Mouse (Mus musculus): ENCODE results near the gene St3gal5. TPM values are rescaled to one million over a fixed set of nuclear protein-coding genes. Genes with fewer than 3 reads are reported as not detected.

Gene St3gal5
- polyA plus RNA-seq, 1 experiment, result 27.6 TPM

- no peaks in the 10 kb centered on the region for H3K79me3 ChIP-seq (ENCODE audit: low read depth)
- H3K36me3 ChIP-seq (ENCODE audit: control insufficient read depth, insufficient read depth), result peaks cover 8% of the 10 kb centered on the region
- TF ChIP-seq CTCF (IDR thresholded peaks at IDR 0.05; ENCODE audit: control insufficient read depth, insufficient read depth, insufficient read length) (no peak), USF1 (IDR thresholded peaks at IDR 0.05; ENCODE audit: low read depth) (no peak), MYOD1 (IDR thresholded peaks at IDR 0.05; ENCODE audit: control insufficient read depth, insufficient read length, low read depth) (no peak), CEBPB (IDR thresholded peaks at IDR 0.05; ENCODE audit: low read depth) (no peak), FOSL1 (IDR thresholded peaks at IDR 0.05; ENCODE audit: insufficient read depth, low read length, poor library complexity, severe bottlenecking) (no peak), MYOG (IDR thresholded peaks at IDR 0.05; ENCODE audit: control insufficient read depth, extremely low read depth, insufficient read length) (no peak), MAX (IDR thresholded peaks at IDR 0.05) (no peak)
- H3K27me3 ChIP-seq (ENCODE audit: control insufficient read depth, insufficient read depth, insufficient read length), result no peaks in the 10 kb centered on the region
- H3ac ChIP-seq (ENCODE audit: control insufficient read depth, insufficient read length, low read depth), result no peak overlapping the region
- H3K4me3 ChIP-seq (ENCODE audit: insufficient read depth, poor library complexity, severe bottlenecking), result no peak overlapping the region
- H3K79me2 ChIP-seq (ENCODE audit: control insufficient read depth, insufficient read depth), result no peaks in the 10 kb centered on the region
These were observed 43.8 kb downstream of the St3gal5 start for GRCm38 (mm10) chr6:72141191-72141590.

DNA sequence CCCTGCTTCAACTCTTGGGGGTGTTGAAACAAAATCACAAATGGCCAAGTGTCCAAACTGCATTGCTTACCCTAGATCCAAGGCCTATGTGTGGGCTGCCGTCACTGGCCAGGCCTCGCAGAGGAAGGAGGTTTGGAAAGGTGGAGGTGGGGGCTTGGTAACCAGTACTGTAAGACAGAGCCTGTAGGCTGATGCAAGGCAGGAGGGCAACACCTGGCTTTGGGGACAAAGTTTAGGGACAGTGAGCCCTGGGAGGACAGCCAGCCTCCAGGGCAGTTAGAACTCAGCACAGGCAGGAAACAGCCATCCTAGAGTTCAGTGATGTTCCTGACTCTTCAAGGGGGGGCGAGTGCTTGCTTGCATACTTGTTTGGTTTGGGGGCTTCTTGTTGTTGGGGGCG, 45.2 kb downstream of the St3gal5 start:
- Histone ChIP-seq H3K36me3 (ENCODE audit: control insufficient read depth, insufficient read depth) (peaks cover 13% of the 10 kb centered on the region), H3ac (ENCODE audit: control insufficient read depth, insufficient read length, low read depth) (no peak overlapping the region), H3K79me3 (ENCODE audit: low read depth) (no peaks in the 10 kb centered on the region), H3K79me2 (ENCODE audit: control insufficient read depth, insufficient read depth) (no peaks in the 10 kb centered on the region), H3K4me3 (ENCODE audit: insufficient read depth, poor library complexity, severe bottlenecking) (no peak overlapping the region), H3K27me3 (ENCODE audit: control insufficient read depth, insufficient read depth, insufficient read length) (no peaks in the 10 kb centered on the region)
- no peak for TF ChIP-seq FOSL1 (IDR thresholded peaks at IDR 0.05; ENCODE audit: insufficient read depth, low read length, poor library complexity, severe bottlenecking)
- no peak for TF ChIP-seq MYOG (IDR thresholded peaks at IDR 0.05; ENCODE audit: control insufficient read depth, extremely low read depth, insufficient read length)
- TF ChIP-seq CTCF (IDR thresholded peaks at IDR 0.05; ENCODE audit: control insufficient read depth, insufficient read depth, insufficient read length), result no peak
- no peak for TF ChIP-seq USF1 (IDR thresholded peaks at IDR 0.05; ENCODE audit: low read depth)
- no peak for TF ChIP-seq CEBPB (IDR thresholded peaks at IDR 0.05; ENCODE audit: low read depth)
- TF ChIP-seq MAX (IDR thresholded peaks at IDR 0.05), result no peak
- no peak for TF ChIP-seq MYOD1 (IDR thresholded peaks at IDR 0.05; ENCODE audit: control insufficient read depth, insufficient read length, low read depth)

DNA sequence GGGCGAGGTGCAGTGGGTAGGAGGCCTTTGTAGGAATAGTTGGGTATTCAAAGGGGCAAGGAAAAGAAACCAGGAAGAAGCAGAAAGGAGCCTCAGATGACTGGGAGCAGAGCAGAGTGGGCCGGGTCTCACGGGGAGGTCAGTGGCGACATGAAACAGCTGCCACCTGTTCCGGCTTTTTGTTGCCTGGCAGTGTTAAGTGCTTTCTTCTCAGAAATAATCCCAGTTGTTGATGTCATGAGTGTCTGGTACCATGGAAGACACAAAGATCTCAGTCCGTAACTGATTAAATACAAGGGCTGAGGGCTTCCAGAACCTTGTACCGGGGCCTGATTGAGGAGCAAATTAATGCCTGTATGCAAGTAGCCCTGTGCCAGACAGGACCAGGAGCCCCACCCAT, 47.0 kb downstream of the St3gal5 start:
- no peak overlapping the region for H3K4me3 ChIP-seq (ENCODE audit: insufficient read depth, poor library complexity, severe bottlenecking)
- H3K27me3 ChIP-seq (ENCODE audit: control insufficient read depth, insufficient read depth, insufficient read length), result no peaks in the 10 kb centered on the region
- H3K79me2 ChIP-seq (ENCODE audit: control insufficient read depth, insufficient read depth), result no peaks in the 10 kb centered on the region
- H3ac ChIP-seq (ENCODE audit: control insufficient read depth, insufficient read length, low read depth), result no peak overlapping the region
- peaks cover 18% of the 10 kb centered on the region for H3K36me3 ChIP-seq (ENCODE audit: control insufficient read depth, insufficient read depth)
- TF ChIP-seq USF1 (IDR thresholded peaks at IDR 0.05; ENCODE audit: low read depth) (no peak), MAX (IDR thresholded peaks at IDR 0.05) (no peak), CEBPB (IDR thresholded peaks at IDR 0.05; ENCODE audit: low read depth) (no peak), FOSL1 (IDR thresholded peaks at IDR 0.05; ENCODE audit: insufficient read depth, low read length, poor library complexity, severe bottlenecking) (no peak), MYOD1 (IDR thresholded peaks at IDR 0.05; ENCODE audit: control insufficient read depth, insufficient read length, low read depth) (no peak), CTCF (IDR thresholded peaks at IDR 0.05; ENCODE audit: control insufficient read depth, insufficient read depth, insufficient read length) (no peak), MYOG (IDR thresholded peaks at IDR 0.05; ENCODE audit: control insufficient read depth, extremely low read depth, insufficient read length) (no peak)
- no peaks in the 10 kb centered on the region for H3K79me3 ChIP-seq (ENCODE audit: low read depth)

- Histone ChIP-seq H3K27me3 (ENCODE audit: control insufficient read depth, insufficient read depth, insufficient read length) (no peaks in the 10 kb centered on the region), H3K79me2 (ENCODE audit: control insufficient read depth, insufficient read depth) (no peaks in the 10 kb centered on the region), H3K4me3 (ENCODE audit: insufficient read depth, poor library complexity, severe bottlenecking) (no peak overlapping the region), H3K79me3 (ENCODE audit: low read depth) (no peaks in the 10 kb centered on the region), H3K36me3 (ENCODE audit: control insufficient read depth, insufficient read depth) (peaks cover 24% of the 10 kb centered on the region), H3ac (ENCODE audit: control insufficient read depth, insufficient read length, low read depth) (no peak overlapping the region)
- TF ChIP-seq FOSL1 (IDR thresholded peaks at IDR 0.05; ENCODE audit: insufficient read depth, low read length, poor library complexity, severe bottlenecking), result no peak
- no peak for TF ChIP-seq CEBPB (IDR thresholded peaks at IDR 0.05; ENCODE audit: low read depth)
- TF ChIP-seq MAX (IDR thresholded peaks at IDR 0.05), result no peak
- TF ChIP-seq USF1 (IDR thresholded peaks at IDR 0.05; ENCODE audit: low read depth), result no peak
- no peak for TF ChIP-seq CTCF (IDR thresholded peaks at IDR 0.05; ENCODE audit: control insufficient read depth, insufficient read depth, insufficient read length)
- TF ChIP-seq MYOD1 (IDR thresholded peaks at IDR 0.05; ENCODE audit: control insufficient read depth, insufficient read length, low read depth), result no peak
- no peak for TF ChIP-seq MYOG (IDR thresholded peaks at IDR 0.05; ENCODE audit: control insufficient read depth, extremely low read depth, insufficient read length)
These were observed 49.4 kb downstream of the St3gal5 start for GRCm38 (mm10) chr6:72146803-72147202.

- H3K4me3 ChIP-seq (ENCODE audit: insufficient read depth, poor library complexity, severe bottlenecking), result no peak overlapping the region
- no peak overlapping the region for H3ac ChIP-seq (ENCODE audit: control insufficient read depth, insufficient read length, low read depth)
- TF ChIP-seq MAX (IDR thresholded peaks at IDR 0.05), result no peak
- no peak for TF ChIP-seq MYOD1 (IDR thresholded peaks at IDR 0.05; ENCODE audit: control insufficient read depth, insufficient read length, low read depth)
- TF ChIP-seq USF1 (IDR thresholded peaks at IDR 0.05; ENCODE audit: low read depth), result no peak
- TF ChIP-seq CTCF (IDR thresholded peaks at IDR 0.05; ENCODE audit: control insufficient read depth, insufficient read depth, insufficient read length), result no peak
- no peak for TF ChIP-seq FOSL1 (IDR thresholded peaks at IDR 0.05; ENCODE audit: insufficient read depth, low read length, poor library complexity, severe bottlenecking)
- TF ChIP-seq CEBPB (IDR thresholded peaks at IDR 0.05; ENCODE audit: low read depth), result no peak
- TF ChIP-seq MYOG (IDR thresholded peaks at IDR 0.05; ENCODE audit: control insufficient read depth, extremely low read depth, insufficient read length), result no peak
- H3K79me2 ChIP-seq (ENCODE audit: control insufficient read depth, insufficient read depth), result no peaks in the 10 kb centered on the region
- no peaks in the 10 kb centered on the region for H3K27me3 ChIP-seq (ENCODE audit: control insufficient read depth, insufficient read depth, insufficient read length)
- peaks cover 16% of the 10 kb centered on the region for H3K36me3 ChIP-seq (ENCODE audit: control insufficient read depth, insufficient read depth)
- no peaks in the 10 kb centered on the region for H3K79me3 ChIP-seq (ENCODE audit: low read depth)
These were observed 51.3 kb downstream of the St3gal5 start for GRCm38 (mm10) chr6:72148721-72149120.

- peaks cover 16% of the 10 kb centered on the region for H3K36me3 ChIP-seq (ENCODE audit: control insufficient read depth, insufficient read depth)
These were observed 52.4 kb downstream of the St3gal5 start for GRCm38 (mm10) chr6:72149797-72150196.

More at GRCm38 (mm10) chr6:72149797-72150196, 52.4 kb downstream of the St3gal5 start:
- Histone ChIP-seq H3K27me3 (ENCODE audit: control insufficient read depth, insufficient read depth, insufficient read length) (no peaks in the 10 kb centered on the region), H3K79me3 (ENCODE audit: low read depth) (no peaks in the 10 kb centered on the region), H3ac (ENCODE audit: control insufficient read depth, insufficient read length, low read depth) (no peak overlapping the region), H3K4me3 (ENCODE audit: insufficient read depth, poor library complexity, severe bottlenecking) (no peak overlapping the region), H3K79me2 (ENCODE audit: control insufficient read depth, insufficient read depth) (no peaks in the 10 kb centered on the region)
- TF ChIP-seq USF1 (IDR thresholded peaks at IDR 0.05; ENCODE audit: low read depth), result no peak
- TF ChIP-seq CEBPB (IDR thresholded peaks at IDR 0.05; ENCODE audit: low read depth), result no peak
- TF ChIP-seq MYOG (IDR thresholded peaks at IDR 0.05; ENCODE audit: control insufficient read depth, extremely low read depth, insufficient read length), result no peak
- no peak for TF ChIP-seq MAX (IDR thresholded peaks at IDR 0.05)
- no peak for TF ChIP-seq FOSL1 (IDR thresholded peaks at IDR 0.05; ENCODE audit: insufficient read depth, low read length, poor library complexity, severe bottlenecking)
- no peak for TF ChIP-seq MYOD1 (IDR thresholded peaks at IDR 0.05; ENCODE audit: control insufficient read depth, insufficient read length, low read depth)
- no peak for TF ChIP-seq CTCF (IDR thresholded peaks at IDR 0.05; ENCODE audit: control insufficient read depth, insufficient read depth, insufficient read length)
